ENCODE assay signal across 2 mouse cellular contexts in genomic region chr1:21252566-21253302, GRCm38 (mm10).
TF ChIP-seq lines count a peak whose summit lies in the region.

No protein-coding gene starts in this region.

TF ChIP-seq in C2C12, 6 proteins besides CTCF, POLR2A, EP300 and RAD21:
- peak; percentile 48 for TF ChIP-seq USF1 (IDR thresholded peaks at IDR 0.05; ENCODE audit: low read depth)
- TF ChIP-seq FOSL1 (IDR thresholded peaks at IDR 0.05; ENCODE audit: insufficient read depth, low read length, poor library complexity, severe bottlenecking): no peak

TF ChIP-seq in ES-E14, 5 proteins besides CTCF, POLR2A, EP300 and RAD21:
- TF ChIP-seq HCFC1 (IDR thresholded peaks at IDR 0.05; ENCODE audit: borderline replicate concordance, insufficient read depth, low read length) (no peak), ZNF384 (IDR thresholded peaks at IDR 0.05; ENCODE audit: low read depth, low read length) (no peak), CHD2 (IDR thresholded peaks at IDR 0.05; ENCODE audit: low read depth, low read length) (no peak), MAFK (IDR thresholded peaks at IDR 0.05; ENCODE audit: insufficient read depth, low read depth, low read length) (no peak), ZC3H11A (IDR thresholded peaks at IDR 0.05; ENCODE audit: borderline replicate concordance, low read depth, low read length) (no peak)
TF ChIP-seq in ES-E14: peak in this region for 0.
